Mouse (Mus musculus) ES-Bruce4 (cell line): ENCODE results near the gene Sbds.

Experiments used
- CTCF ChIP-seq: IDR thresholded peaks from one replicate; pipeline ENCODE4 v1.8.1; 2011; ENCODE audit warnings: low read depth, low read length
- EP300 ChIP-seq: IDR thresholded peaks from 2 replicates; pipeline ENCODE4 v1.6.1; 2011; ENCODE audit warnings: low read depth, low read length; ENCODE audit not compliant: insufficient read depth
- POLR2A ChIP-seq: IDR thresholded peaks from one replicate; pipeline ENCODE4 v1.8.1; 2011; ENCODE audit warnings: low read length; ENCODE audit not compliant: insufficient read depth

DNA sequence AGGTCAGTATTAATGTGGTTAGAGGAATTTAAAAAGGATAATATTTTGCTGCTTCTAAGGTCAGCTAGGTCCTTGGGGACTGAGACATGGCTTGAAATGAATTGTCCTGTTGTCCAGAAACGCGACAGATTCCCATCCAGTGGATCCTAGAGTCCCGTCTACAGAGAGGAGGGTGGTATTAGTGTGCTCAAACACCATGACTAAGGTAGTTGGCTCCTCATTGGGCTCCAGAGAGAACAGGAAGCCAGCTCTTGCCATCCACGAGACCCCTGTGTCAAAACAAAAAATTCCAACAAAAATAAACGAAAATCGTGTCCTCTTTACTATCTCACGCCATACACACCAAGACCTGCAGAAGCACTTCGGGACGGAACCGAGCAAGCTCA lies 33.6 kb downstream of the Sbds start:
- no peak for TF ChIP-seq CTCF
- TF ChIP-seq POLR2A = no peak
- TF ChIP-seq EP300 = no peak
